Mouse (Mus musculus) adrenal gland, postnatal 0 days (tissue): ENCODE measurements around the gene Mcm2. TPM values are rescaled to one million over a fixed set of nuclear protein-coding genes. Genes with fewer than 3 reads are reported as not detected.

Source experiments
- polyA plus RNA-seq: library from polyadenylated mRNA; unstranded; fragments of >200 nt; fragmentation: Nextera tagmentation; extraction: Ambion mirVana; gene quantifications from 2 replicates; pipeline ENCODE4 v1.2.1, GENCODE M21; 2015

The Mcm2 gene
- polyA plus RNA-seq, result 23.7 and 42.7 TPM in 2 replicates

GRCm38 (mm10) chr6:88898534-88899048, at the start of gene Mcm2:
Gene Mcm2 (minus strand): TSS chr6:88898780.

GRCm38 (mm10) chr6:88901947-88902820, 3.6 kb upstream of the Mcm2 start, which contains the start of gene Tpra1:
Gene Tpra1 (plus strand): TSS chr6:88902251.

GRCm38 (mm10) chr6:88874868-88875508, 23.6 kb downstream of the Mcm2 start, which contains the start of gene Podxl2:
Gene Podxl2 (minus strand): TSS chr6:88875044.

GRCm38 (mm10) chr6:88841781-88842689, 56.5 kb downstream of the Mcm2 start, which contains the start of gene Abtb1:
Gene Abtb1 (minus strand): TSS chr6:88841984.

Other genes with a start within 250 kb of the Mcm2 start
- gene Mgll, start 174.4 kb downstream of the Mcm2 start, polyA plus RNA-seq, result 53.6 and 57.4 TPM in 2 replicates
- gene Abtb1, start 56.8 kb downstream of the Mcm2 start, polyA plus RNA-seq, result 36.9 and 56.9 TPM in 2 replicates
- gene Podxl2, start 23.7 kb downstream of the Mcm2 start, polyA plus RNA-seq, result 63.2 and 106 TPM in 2 replicates
- gene Tpra1, start 3.5 kb upstream of the Mcm2 start, polyA plus RNA-seq, result 55.0 and 115 TPM in 2 replicates